In genomic region chr17:13472460-13473062, GRCm38 (mm10) we compare ENCODE assay signal across 9 mouse cellular contexts.
A peak's percentile ranks its signal among the peaks of the same experiment; 100 is the strongest.
DNase-seq lines count a peak whose midpoint lies in the region; ATAC-seq and TF ChIP-seq lines count a peak whose summit lies in the region.
"Had no signal": no experiment of that assay in that cellular context is flagged by ENCODE, and none has a peak within 500 bp of the region (broad histone marks: within the 10 kb centered on the region; RNA-seq: fewer than 3 reads in every experiment).

No protein-coding gene starts in this region.

- H3K4me3 ChIP-seq in forebrain, embryonic 12.5 days (replicated peaks) = no peak overlapping the region
- H3K4me3 ChIP-seq in layer of hippocampus, adult 2 months = no peak overlapping the region
- H3K4me3 ChIP-seq: limb, embryonic 13.5 days had no signal

- peaks cover 4% of the 10 kb centered on the region; the same call in 1 of the 2 replicates for H3K4me1 ChIP-seq in forebrain, embryonic 12.5 days

- ATAC-seq in forebrain, embryonic 12.5 days (ENCODE audit: low FRiP score) = peak; percentile 69
- ATAC-seq in hematopoietic stem cell, adult 5-6 weeks (replicated peaks in 1 of 2; ENCODE audit: insufficient read depth in 1 of 2, low FRiP score in 2 of 2, low TSS enrichment in 1 of 2, low read depth in 1 of 2, poor library complexity in 2 of 2, severe bottlenecking in 2 of 2) = peak; percentile 50 to 56; a peak in 3 of 4 replicates

- H3K36me3 ChIP-seq in forebrain, embryonic 12.5 days (replicated peaks) = no peaks in the 10 kb centered on the region
- H3K36me3 ChIP-seq: limb, embryonic 13.5 days had no signal

- no peaks in the 10 kb centered on the region for H3K27me3 ChIP-seq in forebrain, embryonic 12.5 days

- no peaks in the 10 kb centered on the region for H3K9me3 ChIP-seq in forebrain, embryonic 12.5 days
- H3K9me3 ChIP-seq: limb, embryonic 13.5 days had no signal

- TF ChIP-seq CTCF in layer of hippocampus, adult 2 months (conservative IDR thresholded peaks at IDR 0.05) = peak; percentile 97

- H3K27ac ChIP-seq in forebrain, embryonic 12.5 days = no peak overlapping the region
- H3K27ac ChIP-seq in layer of hippocampus, adult 2 months = no peak overlapping the region
- H3K27ac ChIP-seq: limb, embryonic 13.5 days had no signal

- peak; percentile 86 for DNase-seq in ES-CJ7 (ENCODE audit: low read depth, low spot score)
- peak; percentile 3 for DNase-seq in c-Kit-negative CD71-positive TER-119-positive erythroid progenitor cells, embryonic 14.5 days (ENCODE audit: low read depth, low spot score)
- peak; percentile 72 to 75 for DNase-seq in layer of hippocampus, adult 2 months (ENCODE audit: low spot score in 2 of 2)
- DNase-seq in lung, postnatal 25 days (ENCODE audit: low spot score) = peak; percentile 70
- peak; percentile 67 for DNase-seq in right cerebral cortex, adult 18-20 months
- DNase-seq in urinary bladder, postnatal 36 days (ENCODE audit: low spot score in 2 of 2) = peak; percentile 56 to 62

- no peak overlapping the region for H3K9ac ChIP-seq in forebrain, embryonic 12.5 days
- H3K9ac ChIP-seq: limb, embryonic 13.5 days had no signal

- 16% methylated on average over 7 of the region's 7 CpGs for WGBS in forebrain, embryonic 12.5 days

- H3K4me2 ChIP-seq in forebrain, embryonic 12.5 days = no peak overlapping the region
- H3K4me2 ChIP-seq: limb, embryonic 13.5 days had no signal

Comparison
In these comparisons a context has a peak if more than half of its experiments do, and no peak if none do; other contexts are left out.
1. DNase-seq: peak in every context shown above with its lines; median percentile 86 in ES-CJ7; 74 in layer of hippocampus, adult 2 months; 70 in lung, postnatal 25 days; 67 in right cerebral cortex, adult 18-20 months; 59 in urinary bladder, postnatal 36 days; 3 in c-Kit-negative CD71-positive TER-119-positive erythroid progenitor cells, embryonic 14.5 days.